Comparison of ENCODE assay signal across 10 mouse cellular contexts in genomic region chr8:103482033-103482720, GRCm38 (mm10).
A peak's percentile ranks its signal among the peaks of the same experiment; 100 is the strongest.
DNase-seq lines count a peak whose midpoint lies in the region; ATAC-seq and TF ChIP-seq lines count a peak whose summit lies in the region.
"Had no signal": no experiment of that assay in that cellular context is flagged by ENCODE, and none has a peak within 500 bp of the region (broad histone marks: within the 10 kb centered on the region; RNA-seq: fewer than 3 reads in every experiment).

No protein-coding gene starts in this region.

- H3K4me2 ChIP-seq in forebrain, embryonic 15.5 days (replicated peaks) = no peak overlapping the region
- H3K4me2 ChIP-seq in neural tube, embryonic 15.5 days = no peak overlapping the region
- no peak overlapping the region; the same call in 1 of the 2 replicates for H3K4me2 ChIP-seq in limb, embryonic 14.5 days (replicated peaks; ENCODE audit: low read depth, low read length, severe bottlenecking)
- H3K4me2 ChIP-seq: hindbrain, embryonic 15.5 days; liver, embryonic 15.5 days had no signal

- no peak overlapping the region for H3K9ac ChIP-seq in forebrain, embryonic 15.5 days (replicated peaks)
- H3K9ac ChIP-seq in neural tube, embryonic 15.5 days (replicated peaks) = no peak overlapping the region
- H3K9ac ChIP-seq in limb, embryonic 14.5 days (ENCODE audit: low read depth, low read length, severe bottlenecking) = no peak overlapping the region
- H3K9ac ChIP-seq: hindbrain, embryonic 15.5 days; liver, embryonic 15.5 days had no signal

- H3K36me3 ChIP-seq in forebrain, embryonic 10.5 days (replicated peaks) = no peaks in the 10 kb centered on the region
- no peaks in the 10 kb centered on the region for H3K36me3 ChIP-seq in forebrain, embryonic 15.5 days
- H3K36me3 ChIP-seq in neural tube, embryonic 15.5 days = no peaks in the 10 kb centered on the region
- H3K36me3 ChIP-seq in limb, embryonic 14.5 days (ENCODE audit: control insufficient read depth, insufficient read depth, low read length) = no peaks in the 10 kb centered on the region
- H3K36me3 ChIP-seq: hindbrain, embryonic 15.5 days; liver, embryonic 15.5 days had no signal

- TF ChIP-seq POLR2A in limb, embryonic 14.5 days (IDR thresholded peaks at IDR 0.05; ENCODE audit: borderline replicate concordance, extremely low read depth, insufficient read depth, insufficient read length) = no peak

- no peaks in the 10 kb centered on the region for H3K9me3 ChIP-seq in forebrain, embryonic 10.5 days
- H3K9me3 ChIP-seq in forebrain, embryonic 15.5 days = no peaks in the 10 kb centered on the region
- H3K9me3 ChIP-seq in neural tube, embryonic 15.5 days (replicated peaks) = no peaks in the 10 kb centered on the region
- no peaks in the 10 kb centered on the region for H3K9me3 ChIP-seq in limb, embryonic 14.5 days (ENCODE audit: control insufficient read depth, low read length)
- H3K9me3 ChIP-seq: hindbrain, embryonic 15.5 days; liver, embryonic 15.5 days had no signal

- H3K27ac ChIP-seq in forebrain, embryonic 10.5 days = peak overlapping the region; percentile 32; the same call in 1 of the 2 replicates
- H3K27ac ChIP-seq in forebrain, embryonic 15.5 days (replicated peaks) = no peak overlapping the region
- H3K27ac ChIP-seq in neural tube, embryonic 15.5 days (replicated peaks) = no peak overlapping the region
- peak overlapping the region; percentile 52; the same call in 1 of the 2 replicates for H3K27ac ChIP-seq in limb, embryonic 14.5 days (replicated peaks; ENCODE audit: low read depth, low read length)
- H3K27ac ChIP-seq: hindbrain, embryonic 15.5 days; liver, embryonic 15.5 days had no signal

- no peak overlapping the region for H3K4me3 ChIP-seq in forebrain, embryonic 10.5 days
- H3K4me3 ChIP-seq in forebrain, embryonic 15.5 days = no peak overlapping the region
- H3K4me3 ChIP-seq in neural tube, embryonic 15.5 days (replicated peaks) = no peak overlapping the region
- no peak overlapping the region for H3K4me3 ChIP-seq in limb, embryonic 14.5 days (replicated peaks; ENCODE audit: low read length)
- H3K4me3 ChIP-seq: hindbrain, embryonic 15.5 days; liver, embryonic 15.5 days had no signal

- peaks cover 12% of the 10 kb centered on the region for H3K27me3 ChIP-seq in forebrain, embryonic 10.5 days (ENCODE audit: poor library complexity, severe bottlenecking)
- H3K27me3 ChIP-seq in forebrain, embryonic 15.5 days = no peaks in the 10 kb centered on the region
- no peaks in the 10 kb centered on the region for H3K27me3 ChIP-seq in neural tube, embryonic 15.5 days (replicated peaks)
- H3K27me3 ChIP-seq in limb, embryonic 14.5 days (ENCODE audit: control insufficient read depth, insufficient read depth, low read length) = no peaks in the 10 kb centered on the region
- H3K27me3 ChIP-seq: hindbrain, embryonic 15.5 days; liver, embryonic 15.5 days had no signal

- peaks cover 18% of the 10 kb centered on the region for H3K4me1 ChIP-seq in forebrain, embryonic 10.5 days
- H3K4me1 ChIP-seq in forebrain, embryonic 15.5 days = no peaks in the 10 kb centered on the region
- peaks cover 7% of the 10 kb centered on the region for H3K4me1 ChIP-seq in neural tube, embryonic 15.5 days
- H3K4me1 ChIP-seq in limb, embryonic 14.5 days (ENCODE audit: control insufficient read depth, insufficient read depth, low read length) = peaks cover 9% of the 10 kb centered on the region
- H3K4me1 ChIP-seq: liver, embryonic 15.5 days had no signal

- DNase-seq in forebrain, embryonic 10.5 days (ENCODE audit: extremely low spot score, low spot score) = peak; percentile 40
- DNase-seq in neural tube, embryonic 10.5 days (ENCODE audit: extremely low spot score, low spot score) = peak; percentile 55
- peak; percentile 55 for DNase-seq in limb, embryonic 14.5 days (ENCODE audit: low spot score)
- no peak for DNase-seq in gastrocnemius, postnatal 10 days
- no peak for DNase-seq in B cell, adult 2 months
- no peak for DNase-seq in lung, postnatal 4 days

- 26% methylated on average over 6 of the region's 6 CpGs for WGBS in forebrain, embryonic 10.5 days
- 35% methylated on average over 6 of the region's 6 CpGs for WGBS in forebrain, embryonic 15.5 days
- WGBS in neural tube, embryonic 15.5 days = 17% methylated on average over 6 of the region's 6 CpGs
- WGBS in limb, embryonic 14.5 days = 10% methylated on average over 6 of the region's 6 CpGs

- ATAC-seq in forebrain, embryonic 15.5 days (replicated peaks) = no peak
- no peak for ATAC-seq in neural tube, embryonic 15.5 days (ENCODE audit: low FRiP score)
- peak; percentile 83 for ATAC-seq in limb, embryonic 14.5 days (ENCODE audit: low FRiP score, low read depth)

Comparison
In these comparisons a context has a peak if more than half of its experiments do, and no peak if none do; other contexts are left out.
1. H3K27ac ChIP-seq: peak in forebrain, embryonic 10.5 days (single experiment) and limb, embryonic 14.5 days (single experiment); none in forebrain, embryonic 15.5 days (single experiment) and neural tube, embryonic 15.5 days (single experiment).
2. DNase-seq: peak in forebrain, embryonic 10.5 days (single experiment), neural tube, embryonic 10.5 days (single experiment) and limb, embryonic 14.5 days (single experiment); none in gastrocnemius, postnatal 10 days (single experiment), B cell, adult 2 months (0 of 2) and lung, postnatal 4 days (0 of 2).